Mouse (Mus musculus): ENCODE measurements around the gene Zmat3. TPM values are rescaled to one million over a fixed set of nuclear protein-coding genes. Genes with fewer than 3 reads are reported as not detected.

Gene Zmat3
- total and polyA plus RNA-seq, 2 experiments from 2014 or later = 6.5 to 23.6 TPM

DNA sequence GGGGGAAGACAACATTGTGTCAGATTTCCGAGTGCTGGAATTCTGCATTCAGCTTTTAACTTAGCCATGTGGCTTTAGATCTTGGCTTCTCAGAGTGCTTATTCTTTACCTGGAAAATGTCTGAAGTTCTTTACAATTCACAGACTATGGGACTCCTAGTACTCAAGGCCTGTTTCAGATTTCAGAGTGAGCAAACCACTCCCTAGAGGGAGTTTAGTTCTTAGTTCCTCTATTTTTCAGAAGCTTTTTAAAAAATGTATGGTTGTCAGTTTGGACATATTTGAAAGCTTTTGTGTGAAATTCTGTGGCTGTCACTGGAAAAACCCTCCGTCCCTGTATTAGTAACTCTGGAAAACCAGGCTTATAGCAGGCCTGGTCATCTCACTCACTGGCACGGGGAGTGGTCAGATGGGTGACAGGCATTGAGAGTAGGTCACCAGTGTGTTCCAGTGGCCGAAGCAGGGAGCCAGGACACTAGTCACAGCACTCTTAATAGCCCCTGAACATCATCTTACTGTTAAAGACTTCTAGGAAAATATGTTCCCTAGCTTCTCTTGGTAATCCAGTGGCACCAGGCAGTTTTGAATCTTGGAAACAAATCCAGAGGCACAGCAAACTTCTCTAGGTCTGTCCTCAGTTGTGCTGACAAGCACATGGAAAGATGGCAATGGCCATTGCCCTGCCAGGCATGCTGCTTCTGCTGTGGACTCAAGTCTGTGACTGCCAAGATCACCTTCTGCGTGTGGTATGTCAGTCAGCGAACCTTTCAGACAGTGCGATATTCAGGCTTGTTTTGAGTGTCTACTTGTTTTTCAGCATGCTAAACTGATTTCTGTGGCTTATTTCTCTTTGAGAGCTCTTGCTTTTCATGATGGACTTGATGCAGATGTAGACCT lies 37.4 kb upstream of the Zmat3 start:
- Histone ChIP-seq H3K4me3 (ENCODE audit: low read length) (no peak overlapping the region), H3K9me3 (ENCODE audit: low read length) (no peaks in the 10 kb centered on the region), H3K27me3 (ENCODE audit: insufficient read depth, low read length) (no peaks in the 10 kb centered on the region), H3K4me1 (ENCODE audit: insufficient read depth, low read length) (peaks cover 12% of the 10 kb centered on the region; the same call in 1 of the 2 replicates), H3K4me2 (ENCODE audit: low read depth, low read length) (no peak overlapping the region), H3K36me3 (ENCODE audit: insufficient read depth, low read length) (no peaks in the 10 kb centered on the region), H3K9ac (replicated peaks; ENCODE audit: low read length) (no peak overlapping the region), H3K27ac (no peak overlapping the region)
- no peak for DNase-seq (ENCODE audit: low spot score)
- ATAC-seq = no peak
- no peak for TF ChIP-seq CTCF (IDR thresholded peaks at IDR 0.05; ENCODE audit: low read depth)
- WGBS = 82% methylated on average over 7 of the region's 7 CpGs

DNA sequence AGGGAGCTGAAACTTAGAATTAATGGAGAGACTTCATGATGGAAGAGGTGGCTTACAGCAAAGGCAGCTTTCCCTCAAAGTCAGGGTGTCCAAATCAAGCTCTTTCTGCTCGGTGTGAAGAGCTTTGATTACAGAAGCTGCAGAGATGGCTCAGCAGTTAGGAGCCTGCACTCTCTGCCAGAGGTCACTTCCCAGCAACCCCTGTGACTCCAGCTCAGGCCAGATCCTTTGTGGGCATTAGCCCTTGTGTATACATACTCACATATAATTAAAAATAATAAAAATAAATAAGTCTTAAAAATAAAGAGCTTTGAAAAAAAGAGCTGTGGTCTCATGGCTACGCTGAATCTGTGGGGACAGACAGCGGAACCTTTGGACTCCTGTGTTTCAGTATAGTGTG lies 35.8 kb upstream of the Zmat3 start:
- 78% methylated on average over 3 of the region's 3 CpGs for WGBS
- no peaks in the 10 kb centered on the region for H3K36me3 ChIP-seq (ENCODE audit: insufficient read depth, low read length)
- no peak overlapping the region for H3K4me2 ChIP-seq (ENCODE audit: low read depth, low read length)
- ATAC-seq (no peak), DNase-seq (ENCODE audit: low spot score) (no peak)
- no peaks in the 10 kb centered on the region for H3K9me3 ChIP-seq (ENCODE audit: low read length)
- H3K4me3 ChIP-seq (ENCODE audit: low read length) = no peak overlapping the region
- TF ChIP-seq CTCF (IDR thresholded peaks at IDR 0.05; ENCODE audit: low read depth) = no peak
- peaks cover 12% of the 10 kb centered on the region; the same call in 1 of the 2 replicates for H3K4me1 ChIP-seq (ENCODE audit: insufficient read depth, low read length)
- H3K9ac ChIP-seq (replicated peaks; ENCODE audit: low read length) = no peak overlapping the region
- no peaks in the 10 kb centered on the region for H3K27me3 ChIP-seq (ENCODE audit: insufficient read depth, low read length)
- no peak overlapping the region for H3K27ac ChIP-seq

DNA sequence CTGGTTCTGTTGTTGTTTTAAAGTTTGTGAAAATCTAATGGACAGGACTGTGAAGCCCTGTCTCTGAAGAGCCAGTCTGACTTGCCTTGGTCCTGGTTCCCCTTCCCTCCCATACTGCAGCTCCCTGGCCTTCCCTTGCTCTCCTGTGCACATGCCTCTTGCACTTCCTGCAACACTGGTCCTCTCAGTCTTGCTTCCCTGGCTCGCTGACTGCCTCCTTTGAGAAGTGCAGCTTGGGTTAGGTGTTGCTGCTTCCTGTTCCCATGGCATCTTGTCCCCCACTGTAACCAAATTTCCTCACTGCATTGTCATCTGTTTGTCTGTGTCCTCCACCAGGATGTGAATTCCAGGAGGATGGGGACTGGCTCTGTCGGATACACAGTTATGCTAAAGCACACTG lies 34.1 kb upstream of the Zmat3 start:
- no peak overlapping the region for H3K9ac ChIP-seq (replicated peaks; ENCODE audit: low read length)
- no peaks in the 10 kb centered on the region for H3K36me3 ChIP-seq (ENCODE audit: insufficient read depth, low read length)
- no peak overlapping the region for H3K4me3 ChIP-seq (ENCODE audit: low read length)
- TF ChIP-seq CTCF (IDR thresholded peaks at IDR 0.05; ENCODE audit: low read depth) = no peak
- H3K4me1 ChIP-seq (ENCODE audit: insufficient read depth, low read length) = peaks cover 12% of the 10 kb centered on the region; the same call in 1 of the 2 replicates
- H3K9me3 ChIP-seq (ENCODE audit: low read length) = no peaks in the 10 kb centered on the region
- no peak for ATAC-seq
- no peak for DNase-seq (ENCODE audit: low spot score)
- WGBS = 50% methylated on average over 2 of the region's 2 CpGs
- H3K4me2 ChIP-seq (ENCODE audit: low read depth, low read length) = no peak overlapping the region
- no peaks in the 10 kb centered on the region for H3K27me3 ChIP-seq (ENCODE audit: insufficient read depth, low read length)
- H3K27ac ChIP-seq = no peak overlapping the region

DNA sequence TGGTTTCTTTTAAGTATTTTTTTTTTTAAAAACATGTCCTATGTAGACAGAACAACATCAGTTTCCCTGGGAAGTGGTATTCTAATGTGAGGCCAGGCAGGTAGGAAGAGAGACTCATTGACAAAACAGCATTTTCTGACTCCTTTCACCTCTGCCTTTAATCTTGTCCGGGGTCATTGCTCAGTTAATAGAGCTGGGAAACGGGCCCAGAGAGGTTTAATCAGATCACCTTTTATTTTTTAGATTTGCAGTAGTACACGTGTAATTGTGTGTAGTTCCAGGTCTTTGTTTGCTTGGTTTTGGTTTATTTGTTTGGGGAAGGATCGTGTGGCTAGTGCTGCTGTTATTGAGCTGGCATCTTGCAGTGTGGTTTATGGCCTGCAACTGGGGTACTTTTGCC lies 33.6 kb upstream of the Zmat3 start:
- ATAC-seq (no peak), DNase-seq (ENCODE audit: low spot score) (no peak)
- H3K27ac ChIP-seq = no peak overlapping the region
- H3K4me1 ChIP-seq (ENCODE audit: insufficient read depth, low read length) = peaks cover 12% of the 10 kb centered on the region; the same call in 1 of the 2 replicates
- H3K9me3 ChIP-seq (ENCODE audit: low read length) = no peaks in the 10 kb centered on the region
- no peak for TF ChIP-seq CTCF (IDR thresholded peaks at IDR 0.05; ENCODE audit: low read depth)
- no peak overlapping the region for H3K4me2 ChIP-seq (ENCODE audit: low read depth, low read length)
- H3K36me3 ChIP-seq (ENCODE audit: insufficient read depth, low read length) = no peaks in the 10 kb centered on the region
- WGBS = 38% methylated on average over 4 of the region's 4 CpGs
- no peaks in the 10 kb centered on the region for H3K27me3 ChIP-seq (ENCODE audit: insufficient read depth, low read length)
- no peak overlapping the region for H3K9ac ChIP-seq (replicated peaks; ENCODE audit: low read length)
- no peak overlapping the region for H3K4me3 ChIP-seq (ENCODE audit: low read length)

DNA sequence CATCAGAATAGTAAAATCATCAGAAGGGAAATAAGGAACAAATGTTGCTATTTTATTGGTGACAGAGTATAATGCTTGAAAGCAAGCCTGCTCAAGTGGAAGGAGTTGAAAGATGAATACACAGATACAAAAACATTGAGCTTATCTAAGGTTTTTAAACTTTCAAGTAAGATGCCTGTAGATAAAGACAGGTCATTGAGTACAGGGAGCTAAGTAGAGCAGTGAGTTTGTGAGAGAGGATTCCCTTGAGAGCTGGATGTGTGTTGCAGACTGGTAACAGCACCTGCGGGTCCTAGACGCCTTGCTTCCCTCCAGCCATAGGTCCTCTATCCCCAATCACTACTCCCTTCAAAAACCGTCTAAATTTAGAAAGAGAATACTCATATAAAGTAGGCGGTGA lies 32.8 kb upstream of the Zmat3 start:
- no peaks in the 10 kb centered on the region for H3K36me3 ChIP-seq (ENCODE audit: insufficient read depth, low read length)
- TF ChIP-seq CTCF (IDR thresholded peaks at IDR 0.05; ENCODE audit: low read depth) = no peak
- no peaks in the 10 kb centered on the region for H3K9me3 ChIP-seq (ENCODE audit: low read length)
- H3K4me2 ChIP-seq (ENCODE audit: low read depth, low read length) = peak overlapping the region; percentile 55
- H3K27me3 ChIP-seq (ENCODE audit: insufficient read depth, low read length) = no peaks in the 10 kb centered on the region
- DNase-seq (ENCODE audit: low spot score) = no peak
- H3K9ac ChIP-seq (replicated peaks; ENCODE audit: low read length) = peak overlapping the region; percentile 30; the same call in 1 of the 2 replicates
- WGBS = 34% methylated on average over 4 of the region's 4 CpGs
- no peak overlapping the region for H3K27ac ChIP-seq
- peaks cover 12% of the 10 kb centered on the region; the same call in 1 of the 2 replicates for H3K4me1 ChIP-seq (ENCODE audit: insufficient read depth, low read length)
- peak overlapping the region; percentile 92 for H3K4me3 ChIP-seq (ENCODE audit: low read length)
- no peak for ATAC-seq

DNA sequence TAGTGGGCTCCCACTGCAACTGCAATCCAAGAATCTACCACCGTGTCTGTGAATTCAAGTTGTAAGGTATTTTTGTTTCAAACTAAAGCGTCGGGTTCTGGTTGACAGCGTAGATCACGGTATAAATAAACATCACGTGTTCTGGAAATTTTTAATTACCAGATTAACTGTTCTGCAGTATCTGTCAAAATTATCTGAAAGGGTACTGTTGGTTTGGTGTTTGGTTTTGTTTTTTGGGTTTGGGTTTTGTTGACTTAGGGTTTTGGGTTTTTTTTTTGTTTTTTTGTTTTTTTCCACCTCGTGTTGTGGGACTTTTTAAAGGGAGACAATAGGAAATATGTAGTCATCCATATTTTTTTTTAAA lies 32.3 kb upstream of the Zmat3 start:
- ATAC-seq (no peak), DNase-seq (ENCODE audit: low spot score) (peak; percentile 11)
- H3K9me3 ChIP-seq (ENCODE audit: low read length) = no peaks in the 10 kb centered on the region

More for the DNA sequence above, 32.3 kb upstream of the Zmat3 start:
- Histone ChIP-seq H3K4me2 (ENCODE audit: low read depth, low read length) (peak overlapping the region; percentile 55), H3K27me3 (ENCODE audit: insufficient read depth, low read length) (no peaks in the 10 kb centered on the region), H3K4me3 (ENCODE audit: low read length) (peak overlapping the region; percentile 92), H3K9ac (replicated peaks; ENCODE audit: low read length) (peak overlapping the region; percentile 94), H3K4me1 (ENCODE audit: insufficient read depth, low read length) (peaks cover 12% of the 10 kb centered on the region; the same call in 1 of the 2 replicates), H3K27ac (peak overlapping the region; percentile 97; the same call in 1 of the 2 replicates), H3K36me3 (ENCODE audit: insufficient read depth, low read length) (no peaks in the 10 kb centered on the region)
- WGBS = under 1% methylated on average over 7 of the region's 7 CpGs
- no peak for TF ChIP-seq CTCF (IDR thresholded peaks at IDR 0.05; ENCODE audit: low read depth)
